Mouse (Mus musculus): ENCODE measurements around the gene Spata5. TPM values are rescaled to one million over a fixed set of nuclear protein-coding genes. Genes with fewer than 3 reads are reported as not detected.

The Spata5 gene
- total and polyA plus RNA-seq, 2 experiments from 2014 or later: 21.0 to 33.3 TPM

GRCm38 (mm10) chr3:37557741-37558479 is 138.2 kb downstream of the Spata5 start:
- Histone ChIP-seq H3K9me3 (ENCODE audit: low read length) (no peaks in the 10 kb centered on the region), H3K36me3 (ENCODE audit: insufficient read depth) (no peaks in the 10 kb centered on the region), H3K27ac (ENCODE audit: low read depth, low read length) (no peak overlapping the region), H3K9ac (no peak overlapping the region), H3K4me2 (ENCODE audit: low read depth) (no peak overlapping the region), H3K4me3 (ENCODE audit: low read depth, low read length) (no peak overlapping the region), H3K27me3 (ENCODE audit: insufficient read depth, low read length) (no peaks in the 10 kb centered on the region), H3K4me1 (ENCODE audit: insufficient read depth) (no peaks in the 10 kb centered on the region)
- ATAC-seq (no peak), DNase-seq (no peak)
- 86% methylated on average over 4 of the region's 4 CpGs for WGBS
- TF ChIP-seq CTCF (IDR thresholded peaks at IDR 0.05; ENCODE audit: low read depth): no peak

- Histone ChIP-seq H3K9me3 (ENCODE audit: low read length) (no peaks in the 10 kb centered on the region), H3K4me2 (ENCODE audit: low read depth) (no peak overlapping the region), H3K4me1 (ENCODE audit: insufficient read depth) (no peaks in the 10 kb centered on the region), H3K27ac (ENCODE audit: low read depth, low read length) (no peak overlapping the region), H3K36me3 (ENCODE audit: insufficient read depth) (no peaks in the 10 kb centered on the region), H3K9ac (no peak overlapping the region), H3K4me3 (ENCODE audit: low read depth, low read length) (no peak overlapping the region), H3K27me3 (ENCODE audit: insufficient read depth, low read length) (no peaks in the 10 kb centered on the region)
- WGBS: 77% methylated on average over 2 of the region's 2 CpGs
- no peak for TF ChIP-seq CTCF (IDR thresholded peaks at IDR 0.05; ENCODE audit: low read depth)
- no peak for ATAC-seq
- DNase-seq: no peak
These were observed 139.6 kb downstream of the Spata5 start for GRCm38 (mm10) chr3:37559339-37559738.

DNA sequence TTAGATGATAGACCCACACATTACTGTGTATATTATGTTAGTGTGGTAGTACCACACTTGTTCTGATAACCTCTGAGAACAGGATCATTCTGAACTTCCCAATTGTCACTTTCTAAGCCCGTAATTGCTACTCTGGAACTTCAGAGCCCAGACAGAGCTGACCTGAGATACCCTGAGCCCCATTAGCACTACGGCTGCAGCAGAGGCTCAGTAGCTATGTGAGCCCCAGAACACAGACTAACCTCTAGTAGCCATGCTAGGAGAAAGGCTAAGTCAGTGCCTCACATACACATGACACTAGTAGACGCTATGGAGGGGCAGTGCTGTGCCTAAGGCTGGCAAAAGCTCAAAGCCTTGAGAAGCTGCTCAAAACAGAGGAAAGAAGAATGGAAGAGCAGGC is 141.8 kb downstream of the Spata5 start:
- ATAC-seq: no peak
- H3K4me3 ChIP-seq (ENCODE audit: low read depth, low read length): no peak overlapping the region
- no peaks in the 10 kb centered on the region for H3K4me1 ChIP-seq (ENCODE audit: insufficient read depth)
- no peak for DNase-seq
- no peak overlapping the region for H3K27ac ChIP-seq (ENCODE audit: low read depth, low read length)
- H3K9me3 ChIP-seq (ENCODE audit: low read length): no peaks in the 10 kb centered on the region
- 85% methylated on average over 3 of the region's 3 CpGs for WGBS
- no peaks in the 10 kb centered on the region for H3K27me3 ChIP-seq (ENCODE audit: insufficient read depth, low read length)
- TF ChIP-seq CTCF (IDR thresholded peaks at IDR 0.05; ENCODE audit: low read depth): no peak
- H3K9ac ChIP-seq: no peak overlapping the region
- H3K4me2 ChIP-seq (ENCODE audit: low read depth): no peak overlapping the region
- no peaks in the 10 kb centered on the region for H3K36me3 ChIP-seq (ENCODE audit: insufficient read depth)

- DNase-seq (no peak), ATAC-seq (no peak)
- Histone ChIP-seq H3K4me1 (ENCODE audit: insufficient read depth) (0 out of 2 replicates have a peak, but pooled peaks cover 6% of the 10 kb centered on the region), H3K9me3 (ENCODE audit: low read length) (no peaks in the 10 kb centered on the region), H3K9ac (no peak overlapping the region), H3K4me3 (ENCODE audit: low read depth, low read length) (no peak overlapping the region), H3K36me3 (ENCODE audit: insufficient read depth) (no peaks in the 10 kb centered on the region), H3K4me2 (ENCODE audit: low read depth) (no peak overlapping the region), H3K27ac (ENCODE audit: low read depth, low read length) (no peak overlapping the region), H3K27me3 (ENCODE audit: insufficient read depth, low read length) (no peaks in the 10 kb centered on the region)
- TF ChIP-seq CTCF (IDR thresholded peaks at IDR 0.05; ENCODE audit: low read depth): no peak
- WGBS: 96% methylated on average over 6 of the region's 6 CpGs
These were observed 146.4 kb downstream of the Spata5 start for GRCm38 (mm10) chr3:37566097-37566496.

DNA sequence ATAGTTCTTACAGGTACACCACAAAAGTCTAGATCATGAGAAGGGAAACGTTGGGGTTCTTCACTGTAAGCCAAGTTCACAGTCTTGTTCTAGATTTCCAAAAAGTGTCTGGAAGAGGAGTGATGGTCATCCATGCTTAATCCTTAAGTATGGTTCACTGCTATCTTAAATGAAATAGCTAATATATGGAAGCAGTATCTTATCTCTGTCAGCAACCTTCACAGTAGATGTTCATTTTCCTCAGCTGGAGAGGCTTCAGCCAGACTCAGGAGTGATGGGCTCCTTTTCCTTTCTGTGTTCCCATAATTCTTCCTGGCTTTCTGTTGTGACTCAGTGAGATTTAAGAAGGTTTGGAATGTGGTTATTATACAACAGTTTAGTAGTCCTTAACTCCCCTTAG is 147.8 kb downstream of the Spata5 start:
- Histone ChIP-seq H3K36me3 (ENCODE audit: insufficient read depth) (no peaks in the 10 kb centered on the region), H3K27me3 (ENCODE audit: insufficient read depth, low read length) (no peaks in the 10 kb centered on the region), H3K4me2 (ENCODE audit: low read depth) (no peak overlapping the region), H3K4me3 (ENCODE audit: low read depth, low read length) (no peak overlapping the region), H3K9me3 (ENCODE audit: low read length) (no peaks in the 10 kb centered on the region), H3K27ac (ENCODE audit: low read depth, low read length) (no peak overlapping the region), H3K9ac (no peak overlapping the region), H3K4me1 (ENCODE audit: insufficient read depth) (0 out of 2 replicates have a peak, but pooled peaks cover 6% of the 10 kb centered on the region)
- 96% methylated on average over 1 of the region's 1 CpGs for WGBS
- no peak for DNase-seq
- ATAC-seq: no peak
- no peak for TF ChIP-seq CTCF (IDR thresholded peaks at IDR 0.05; ENCODE audit: low read depth)

- WGBS: 53% methylated on average over 1 of the region's 1 CpGs
- Histone ChIP-seq H3K4me3 (ENCODE audit: low read depth, low read length) (no peak overlapping the region), H3K27me3 (ENCODE audit: insufficient read depth, low read length) (no peaks in the 10 kb centered on the region), H3K9me3 (ENCODE audit: low read length) (no peaks in the 10 kb centered on the region), H3K27ac (ENCODE audit: low read depth, low read length) (no peak overlapping the region), H3K4me1 (ENCODE audit: insufficient read depth) (0 out of 2 replicates have a peak, but pooled peaks cover 6% of the 10 kb centered on the region), H3K4me2 (ENCODE audit: low read depth) (no peak overlapping the region), H3K9ac (no peak overlapping the region), H3K36me3 (ENCODE audit: insufficient read depth) (no peaks in the 10 kb centered on the region)
- TF ChIP-seq CTCF (IDR thresholded peaks at IDR 0.05; ENCODE audit: low read depth): no peak
- no peak for ATAC-seq
- DNase-seq: no peak
These were observed 149.1 kb downstream of the Spata5 start for GRCm38 (mm10) chr3:37568780-37569179.

DNA sequence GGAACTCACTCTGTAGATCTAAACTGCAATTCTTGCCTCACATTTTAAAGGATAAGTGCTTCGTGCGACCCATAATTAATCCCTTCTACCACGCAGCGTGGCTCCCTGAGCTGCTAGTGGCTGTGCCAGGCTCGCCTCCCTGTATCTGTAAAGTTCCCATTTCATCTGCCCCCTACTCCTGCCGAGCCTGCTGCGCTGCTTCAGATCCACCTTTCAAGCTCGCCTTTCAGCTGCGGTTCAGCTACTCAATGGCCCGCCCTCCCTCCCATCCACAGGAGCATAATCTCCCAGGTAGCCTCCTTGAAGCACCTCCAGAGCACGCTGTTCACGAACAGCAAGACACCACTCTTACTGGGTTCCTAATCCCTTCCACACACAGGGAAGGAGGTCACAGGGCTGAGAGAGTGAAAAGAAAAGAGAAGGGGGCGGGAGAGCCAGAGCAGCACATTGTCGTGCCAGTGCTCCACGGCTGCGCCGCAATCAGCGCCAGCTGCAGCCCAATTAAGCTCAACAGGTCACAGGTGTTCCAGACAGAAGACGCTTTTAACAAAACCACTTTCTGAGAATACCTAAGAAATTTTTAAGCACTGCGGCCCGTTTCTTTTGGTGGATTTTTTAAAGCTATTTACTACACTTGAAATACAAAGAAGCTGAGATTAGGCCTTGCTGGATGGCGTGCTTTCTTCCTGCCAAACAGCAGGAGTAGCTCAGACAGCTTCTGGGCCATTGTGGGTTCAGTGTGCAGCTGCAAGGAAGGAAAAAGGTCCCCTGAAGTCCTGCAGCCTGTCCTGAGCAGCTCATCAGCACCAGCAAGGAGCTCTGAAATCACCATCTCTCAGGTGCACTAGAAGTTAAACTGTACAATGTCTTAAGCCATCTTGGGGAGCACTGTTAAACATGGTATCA is 150.2 kb downstream of the Spata5 start:
- WGBS: 9% methylated on average over 22 of the region's 22 CpGs
- DNase-seq (peak; percentile 54), ATAC-seq (peak; percentile 93)
- Histone ChIP-seq H3K4me1 (ENCODE audit: insufficient read depth) (0 out of 2 replicates have a peak, but pooled peaks cover 6% of the 10 kb centered on the region), H3K4me2 (ENCODE audit: low read depth) (peak overlapping the region; percentile 30), H3K9ac (peak overlapping the region; percentile 2; the same call in 1 of the 2 replicates), H3K27me3 (ENCODE audit: insufficient read depth, low read length) (no peaks in the 10 kb centered on the region), H3K4me3 (ENCODE audit: low read depth, low read length) (no peak overlapping the region), H3K36me3 (ENCODE audit: insufficient read depth) (no peaks in the 10 kb centered on the region; the same call in 1 of the 2 replicates), H3K9me3 (ENCODE audit: low read length) (no peaks in the 10 kb centered on the region), H3K27ac (ENCODE audit: low read depth, low read length) (no peak overlapping the region)
- no peak for TF ChIP-seq CTCF (IDR thresholded peaks at IDR 0.05; ENCODE audit: low read depth)

Data from forebrain, postnatal 0 days (tissue).